Mouse (Mus musculus): ENCODE results near the gene Plaur. TPM values are rescaled to one million over a fixed set of nuclear protein-coding genes. Genes with fewer than 3 reads are reported as not detected.

The Plaur gene
- polyA plus RNA-seq, 1 experiment from 2014 or later: 1.1 TPM

DNA sequence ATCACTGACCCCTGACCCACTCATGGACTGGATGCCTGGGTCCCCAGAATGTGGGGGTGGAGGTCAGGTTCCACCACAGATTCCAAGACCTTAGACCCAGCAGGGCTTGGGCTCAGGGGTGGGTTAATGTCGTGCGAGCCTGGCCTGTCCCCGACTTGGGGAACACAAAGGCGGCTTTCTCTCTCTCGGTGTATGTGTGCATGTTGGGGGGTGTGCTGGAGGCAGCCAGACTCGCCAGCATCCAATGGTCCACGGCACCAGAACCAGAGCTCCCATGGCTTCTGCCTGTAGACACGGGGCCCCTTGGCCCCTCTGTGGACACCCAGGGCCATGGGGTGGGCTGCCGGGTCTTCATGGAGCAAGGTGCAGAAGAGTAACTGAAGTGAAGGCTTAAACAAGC, 23.2 kb downstream of the Plaur start:
- Histone ChIP-seq H3K27me3 (ENCODE audit: poor library complexity, severe bottlenecking) (peaks cover 54% of the 10 kb centered on the region), H3K9me3 (no peaks in the 10 kb centered on the region), H3K36me3 (replicated peaks) (peaks cover 8% of the 10 kb centered on the region), H3K27ac (peak overlapping the region; percentile 83; the same call in 1 of the 2 replicates), H3K4me3 (no peak overlapping the region), H3K4me1 (peaks cover 56% of the 10 kb centered on the region)
- no peak for DNase-seq (ENCODE audit: extremely low spot score, low spot score)
- 75% methylated on average over 9 of the region's 9 CpGs for WGBS

DNA sequence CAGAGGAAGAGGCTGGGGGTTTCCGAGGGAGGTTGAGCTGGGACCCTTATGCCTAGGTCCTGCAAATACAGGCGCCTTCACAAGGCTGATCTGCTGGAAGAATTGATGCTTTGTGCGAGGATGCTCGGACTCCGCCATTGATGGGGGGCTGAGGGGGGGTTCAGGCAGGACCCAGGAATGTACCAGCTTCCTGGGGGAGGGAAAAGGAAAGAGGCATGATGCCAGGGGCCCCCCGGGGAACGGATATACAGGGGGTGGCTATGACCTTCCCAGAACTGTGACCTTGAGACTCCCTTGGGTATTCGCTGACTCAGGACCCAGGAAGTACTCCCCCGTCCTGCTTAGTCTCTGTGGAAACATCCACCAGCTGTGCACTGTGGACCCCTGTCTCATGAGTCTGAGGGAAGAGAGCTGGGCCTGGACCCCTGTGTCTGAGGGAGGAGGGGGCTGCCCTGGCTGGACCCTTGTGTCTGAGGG, 24.4 kb downstream of the Plaur start:
- peak overlapping the region; percentile 20; the same call in 1 of the 2 replicates for H3K4me3 ChIP-seq
- DNase-seq (ENCODE audit: extremely low spot score, low spot score): no peak
- H3K4me1 ChIP-seq: peaks cover 44% of the 10 kb centered on the region
- peaks cover 12% of the 10 kb centered on the region for H3K36me3 ChIP-seq (replicated peaks)
- H3K27me3 ChIP-seq (ENCODE audit: poor library complexity, severe bottlenecking): peaks cover 42% of the 10 kb centered on the region
- WGBS: 49% methylated on average over 9 of the region's 9 CpGs
- H3K27ac ChIP-seq: peak overlapping the region; percentile 83
- no peaks in the 10 kb centered on the region for H3K9me3 ChIP-seq

DNA sequence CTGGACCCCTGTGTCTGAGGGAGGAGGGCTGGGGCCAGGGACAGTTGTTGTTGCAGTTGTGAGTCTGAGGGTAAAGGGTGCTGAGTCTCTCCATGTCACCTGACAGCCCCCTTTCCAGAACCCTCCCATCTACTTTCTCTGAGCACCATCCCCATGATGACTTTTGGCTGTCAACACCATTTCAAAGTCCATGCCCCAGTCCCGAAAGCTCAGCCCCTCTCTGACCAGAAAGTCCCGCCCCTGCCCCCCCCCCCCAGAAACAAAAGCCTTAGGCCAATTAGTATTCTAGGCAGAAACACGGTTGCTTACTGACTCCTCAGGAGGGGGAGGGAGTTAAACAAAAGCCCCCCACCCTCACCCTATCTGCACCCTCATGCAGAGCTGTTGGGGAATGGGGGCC, 25.1 kb downstream of the Plaur start:
- WGBS: 49% methylated on average over 3 of the region's 3 CpGs
- H3K27me3 ChIP-seq (ENCODE audit: poor library complexity, severe bottlenecking): peaks cover 36% of the 10 kb centered on the region
- H3K4me1 ChIP-seq: peaks cover 39% of the 10 kb centered on the region
- DNase-seq (ENCODE audit: extremely low spot score, low spot score): no peak
- peaks cover 19% of the 10 kb centered on the region for H3K36me3 ChIP-seq (replicated peaks)
- peak overlapping the region; percentile 13; the same call in 1 of the 2 replicates for H3K4me3 ChIP-seq
- H3K9me3 ChIP-seq: no peaks in the 10 kb centered on the region
- peak overlapping the region; percentile 83 for H3K27ac ChIP-seq

DNA sequence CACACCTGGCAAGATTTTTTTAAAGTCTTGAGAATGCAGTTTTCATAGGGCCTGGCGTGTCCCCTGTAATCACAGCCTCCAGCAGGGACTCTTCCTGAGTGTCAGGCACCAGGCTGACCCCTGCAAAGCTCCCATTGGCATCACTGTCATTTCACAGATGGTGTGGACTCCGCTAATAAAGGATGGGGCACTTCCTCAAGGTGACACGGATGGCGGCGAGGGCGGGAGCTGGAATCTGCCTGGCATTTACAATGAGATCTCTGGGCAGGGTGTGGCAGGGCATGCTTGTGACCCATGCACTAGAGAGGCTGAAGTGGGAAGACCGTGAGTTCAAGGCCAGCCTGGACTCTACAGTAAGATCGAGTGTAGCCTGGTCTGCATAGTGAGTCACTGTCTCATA, 26.0 kb downstream of the Plaur start:
- Histone ChIP-seq H3K27me3 (ENCODE audit: poor library complexity, severe bottlenecking) (peaks cover 27% of the 10 kb centered on the region), H3K9me3 (no peaks in the 10 kb centered on the region), H3K4me1 (peaks cover 30% of the 10 kb centered on the region), H3K36me3 (replicated peaks) (peaks cover 20% of the 10 kb centered on the region), H3K4me3 (no peak overlapping the region), H3K27ac (no peak overlapping the region)
- 87% methylated on average over 8 of the region's 8 CpGs for WGBS
- no peak for DNase-seq (ENCODE audit: extremely low spot score, low spot score)

DNA sequence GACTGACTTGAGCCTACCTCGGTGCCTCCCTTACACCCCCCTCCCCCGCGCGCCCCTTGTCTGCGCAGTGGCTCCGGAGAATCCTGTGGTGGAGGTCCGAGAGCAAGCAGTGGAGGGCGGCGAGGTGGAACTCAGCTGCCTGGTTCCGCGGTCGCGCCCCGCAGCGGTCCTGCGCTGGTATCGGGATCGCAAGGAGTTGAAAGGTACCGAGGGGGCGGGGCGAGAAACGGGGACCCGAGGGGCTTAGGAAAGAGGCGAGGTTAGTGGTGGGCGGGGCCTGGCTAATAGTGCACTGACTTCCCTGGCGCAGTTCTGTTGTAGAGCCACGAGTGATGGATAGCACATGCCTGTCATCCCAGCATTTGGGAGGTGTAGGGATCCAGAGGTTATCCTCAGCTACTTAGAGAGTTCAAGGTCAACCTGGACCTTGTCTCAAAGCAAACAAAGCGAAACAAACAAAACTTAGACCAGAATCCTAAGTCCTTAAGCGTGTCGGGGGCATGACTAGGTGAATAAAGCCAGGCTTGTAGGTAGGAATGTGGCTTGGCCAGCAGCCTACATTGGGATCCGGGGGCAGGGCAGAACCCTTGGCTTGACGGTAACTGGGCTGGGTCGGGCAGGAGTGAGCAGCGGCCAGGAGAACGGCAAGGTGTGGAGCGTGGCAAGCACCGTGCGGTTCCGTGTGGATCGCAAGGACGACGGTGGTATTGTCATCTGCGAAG, 37.7 kb downstream of the Plaur start:
- Histone ChIP-seq H3K4me3 (peak overlapping the region; percentile 46), H3K36me3 (replicated peaks) (peaks cover 40% of the 10 kb centered on the region), H3K4me1 (peaks cover 29% of the 10 kb centered on the region), H3K27ac (0 out of 2 replicates have a peak overlapping the region, but pooled peaks have one; percentile 31), H3K27me3 (ENCODE audit: poor library complexity, severe bottlenecking) (peaks cover 68% of the 10 kb centered on the region), H3K9me3 (peaks cover 11% of the 10 kb centered on the region)
- no peak for DNase-seq (ENCODE audit: extremely low spot score, low spot score)
- 13% methylated on average over 43 of the region's 43 CpGs for WGBS

DNA sequence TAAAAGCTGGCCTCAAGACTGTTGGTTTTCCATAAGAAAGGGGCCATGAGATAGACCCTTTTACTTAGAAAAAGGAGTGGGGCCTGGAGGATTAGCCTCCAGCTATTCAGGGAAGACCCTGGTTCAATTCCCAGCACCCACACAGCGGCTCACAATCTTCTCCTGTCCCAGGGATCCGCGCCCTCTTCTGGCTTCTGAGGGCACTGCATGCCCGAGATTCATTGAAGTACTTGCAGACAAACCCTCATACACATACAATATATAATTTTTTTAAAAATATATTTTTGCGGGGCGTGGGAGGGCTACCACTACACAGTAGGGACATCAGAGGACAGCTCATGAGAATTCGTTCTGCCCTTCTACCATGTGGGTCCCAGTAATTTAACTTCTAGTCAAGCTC, 38.6 kb downstream of the Plaur start:
- Histone ChIP-seq H3K9me3 (peaks cover 11% of the 10 kb centered on the region), H3K36me3 (replicated peaks) (peaks cover 39% of the 10 kb centered on the region), H3K4me3 (no peak overlapping the region), H3K27ac (no peak overlapping the region), H3K27me3 (ENCODE audit: poor library complexity, severe bottlenecking) (peaks cover 68% of the 10 kb centered on the region), H3K4me1 (peaks cover 38% of the 10 kb centered on the region)
- DNase-seq (ENCODE audit: extremely low spot score, low spot score): no peak
- WGBS: 33% methylated on average over 7 of the region's 7 CpGs

DNA sequence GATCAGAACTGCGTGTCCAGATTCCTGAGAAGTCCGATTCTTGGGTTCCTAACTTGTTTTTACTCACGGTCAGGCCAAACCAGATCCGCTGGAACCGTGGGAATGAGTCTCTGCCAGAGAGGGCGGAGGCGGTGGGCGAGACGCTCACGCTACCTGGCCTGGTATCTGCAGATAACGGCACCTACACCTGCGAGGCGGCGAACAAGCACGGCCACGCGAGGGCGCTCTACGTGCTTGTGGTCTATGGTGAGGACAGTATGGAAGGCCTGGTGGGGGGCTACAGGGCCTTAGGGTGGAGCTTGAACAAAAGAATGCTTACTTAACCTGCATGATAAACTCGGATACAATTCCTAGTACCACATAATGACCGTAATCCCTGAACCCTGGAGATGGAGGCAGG, 39.2 kb downstream of the Plaur start:
- no peak for DNase-seq (ENCODE audit: extremely low spot score, low spot score)
- peaks cover 68% of the 10 kb centered on the region for H3K27me3 ChIP-seq (ENCODE audit: poor library complexity, severe bottlenecking)
- WGBS: 46% methylated on average over 21 of the region's 21 CpGs
- peaks cover 11% of the 10 kb centered on the region for H3K9me3 ChIP-seq
- peaks cover 39% of the 10 kb centered on the region for H3K36me3 ChIP-seq (replicated peaks)
- peaks cover 44% of the 10 kb centered on the region for H3K4me1 ChIP-seq
- H3K4me3 ChIP-seq: no peak overlapping the region
- H3K27ac ChIP-seq: no peak overlapping the region

DNA sequence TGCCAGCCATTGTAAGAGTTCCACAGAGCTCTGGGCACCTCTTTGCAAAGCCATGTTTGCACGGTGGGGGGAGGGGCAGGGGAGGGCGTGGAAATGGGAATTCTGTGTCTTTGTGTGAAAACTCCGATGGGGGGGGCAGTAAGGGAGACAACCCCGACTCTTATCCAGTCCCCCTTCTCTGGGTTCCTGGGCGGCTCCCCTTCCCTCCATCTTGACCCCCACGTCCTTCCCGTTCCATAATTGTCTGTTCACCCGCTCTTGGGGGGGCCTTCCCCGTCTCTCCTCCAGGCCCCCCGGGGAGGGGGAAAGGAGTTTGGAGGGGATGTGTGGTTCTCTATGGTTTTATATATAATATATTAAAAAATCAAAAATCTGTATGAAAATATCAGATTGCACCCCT, 41.7 kb downstream of the Plaur start:
- peaks cover 59% of the 10 kb centered on the region for H3K4me1 ChIP-seq
- peaks cover 51% of the 10 kb centered on the region for H3K27me3 ChIP-seq (ENCODE audit: poor library complexity, severe bottlenecking)
- no peak overlapping the region for H3K4me3 ChIP-seq
- peak overlapping the region; percentile 40; the same call in 1 of the 2 replicates for H3K27ac ChIP-seq
- 19% methylated on average over 10 of the region's 10 CpGs for WGBS
- peaks cover 11% of the 10 kb centered on the region for H3K9me3 ChIP-seq
- DNase-seq (ENCODE audit: extremely low spot score, low spot score): no peak
- H3K36me3 ChIP-seq (replicated peaks): peaks cover 39% of the 10 kb centered on the region

DNA sequence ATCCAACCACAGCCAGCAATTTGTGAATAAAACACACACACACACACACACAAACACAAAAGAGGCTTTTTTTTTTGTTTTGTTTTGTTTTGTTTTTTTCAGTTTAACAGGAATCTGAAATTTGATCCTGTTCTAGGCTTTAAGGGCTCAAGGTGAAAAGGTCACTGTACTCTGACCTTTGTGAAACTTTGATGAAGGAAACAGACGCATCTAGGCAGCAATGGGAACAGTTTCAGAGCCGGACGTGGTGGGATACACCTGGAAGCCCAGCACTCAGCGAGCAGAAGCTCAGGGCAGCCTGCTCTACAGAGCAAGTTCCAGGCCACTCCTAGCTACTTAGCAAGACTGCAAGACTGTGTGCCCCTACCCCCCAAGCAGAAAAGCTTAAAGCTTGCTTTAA, 42.6 kb downstream of the Plaur start:
- Histone ChIP-seq H3K4me1 (peaks cover 54% of the 10 kb centered on the region), H3K9me3 (peaks cover 11% of the 10 kb centered on the region), H3K27me3 (ENCODE audit: poor library complexity, severe bottlenecking) (peaks cover 42% of the 10 kb centered on the region), H3K4me3 (no peak overlapping the region), H3K36me3 (replicated peaks) (peaks cover 34% of the 10 kb centered on the region), H3K27ac (0 out of 2 replicates have a peak overlapping the region, but pooled peaks have one; percentile 100)
- 12% methylated on average over 4 of the region's 4 CpGs for WGBS
- no peak for DNase-seq (ENCODE audit: extremely low spot score, low spot score)

DNA sequence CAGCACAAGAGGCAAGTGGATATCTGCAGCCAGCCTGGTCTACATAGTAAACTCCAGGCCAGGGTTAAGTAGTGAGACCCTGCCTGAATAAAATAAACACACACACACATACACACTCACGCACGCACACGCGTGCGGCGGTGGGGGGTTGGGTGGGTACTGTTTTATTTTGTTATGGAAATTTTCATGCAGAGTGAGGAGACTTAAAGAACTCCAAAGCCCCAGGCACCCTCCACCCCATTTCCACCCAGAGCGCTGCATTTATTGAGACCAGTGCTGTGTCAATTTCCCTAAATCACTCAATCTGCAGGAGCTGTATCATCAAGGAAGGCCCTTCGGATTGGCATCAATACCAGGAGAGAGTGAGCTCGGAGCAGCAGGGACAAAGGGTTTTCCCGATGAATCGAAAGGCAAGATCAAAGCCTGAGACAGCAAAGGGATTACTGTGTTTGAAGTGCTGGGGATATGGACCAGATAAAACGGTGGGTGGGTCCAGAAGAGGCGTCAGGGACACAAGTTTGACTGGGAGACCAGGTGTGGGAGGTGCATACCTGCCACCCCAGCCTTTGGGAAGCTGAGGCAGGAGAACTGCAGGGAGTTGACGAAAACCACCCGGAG, 43.3 kb downstream of the Plaur start:
- Histone ChIP-seq H3K4me3 (peak overlapping the region; percentile 75; the same call in 1 of the 2 replicates), H3K27me3 (ENCODE audit: poor library complexity, severe bottlenecking) (peaks cover 35% of the 10 kb centered on the region), H3K4me1 (peaks cover 48% of the 10 kb centered on the region), H3K27ac (peak overlapping the region; percentile 100), H3K36me3 (replicated peaks) (peaks cover 34% of the 10 kb centered on the region), H3K9me3 (peaks cover 10% of the 10 kb centered on the region)
- no peak for DNase-seq (ENCODE audit: extremely low spot score, low spot score)
- 16% methylated on average over 15 of the region's 15 CpGs for WGBS

DNA sequence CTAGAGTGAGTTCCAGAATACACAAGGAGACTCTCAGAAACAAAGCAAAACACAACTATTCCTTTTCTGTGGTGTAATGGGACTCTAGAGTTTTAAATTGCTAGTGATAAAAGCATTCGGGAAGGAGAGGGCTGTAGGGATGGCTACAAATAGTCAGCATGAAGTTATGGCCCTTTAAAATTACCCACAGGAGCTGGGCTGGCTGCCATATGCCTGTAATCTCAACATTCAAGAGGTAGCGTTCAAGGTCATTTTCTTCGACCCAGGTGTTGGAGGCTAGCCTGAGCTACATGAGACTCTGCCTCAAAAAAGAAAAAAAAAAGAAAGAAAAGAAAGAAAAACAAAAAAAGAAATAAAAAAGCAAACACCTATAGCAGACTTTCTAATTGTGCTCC, 43.8 kb downstream of the Plaur start:
- peaks cover 48% of the 10 kb centered on the region for H3K4me1 ChIP-seq
- H3K9me3 ChIP-seq: peaks cover 5% of the 10 kb centered on the region
- peaks cover 30% of the 10 kb centered on the region for H3K27me3 ChIP-seq (ENCODE audit: poor library complexity, severe bottlenecking)
- 26% methylated on average over 3 of the region's 3 CpGs for whole genome bisulfite sequencing
- H3K4me3 ChIP-seq: peak overlapping the region; percentile 75
- no peak for DNase-seq (ENCODE audit: extremely low spot score, low spot score)
- peak overlapping the region; percentile 100 for H3K27ac ChIP-seq
- H3K36me3 ChIP-seq (replicated peaks): peaks cover 34% of the 10 kb centered on the region

DNA sequence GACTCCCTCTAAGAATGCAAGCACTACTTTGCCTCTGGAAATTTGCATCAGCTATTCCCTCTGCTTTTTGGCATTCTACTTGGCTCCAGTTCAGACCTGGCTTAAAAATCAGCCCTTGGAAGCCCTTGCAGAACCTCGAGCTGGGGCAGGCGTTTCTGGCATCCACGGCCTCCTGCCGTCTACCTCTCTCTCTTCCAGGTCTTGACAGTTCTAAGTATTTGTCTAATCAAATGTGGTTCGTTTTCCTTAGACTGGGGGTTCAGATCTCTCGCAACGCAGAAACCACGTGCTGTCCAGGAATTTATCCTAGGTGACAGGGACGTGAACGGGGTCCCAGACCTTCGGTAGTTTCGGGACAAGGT, 44.2 kb downstream of the Plaur start:
- Histone ChIP-seq H3K4me3 (peak overlapping the region; percentile 75), H3K9me3 (peaks cover under 1% of the 10 kb centered on the region; the same call in 1 of the 2 replicates), H3K4me1 (peaks cover 48% of the 10 kb centered on the region), H3K36me3 (replicated peaks) (peaks cover 34% of the 10 kb centered on the region), H3K27ac (peak overlapping the region; percentile 100), H3K27me3 (ENCODE audit: poor library complexity, severe bottlenecking) (peaks cover 26% of the 10 kb centered on the region)
- DNase-seq (ENCODE audit: extremely low spot score, low spot score): no peak
- under 1% methylated on average over 12 of the region's 12 CpGs for WGBS
